Comparison of ENCODE assay signal across 8 mouse cellular contexts in the genomic region with DNA sequence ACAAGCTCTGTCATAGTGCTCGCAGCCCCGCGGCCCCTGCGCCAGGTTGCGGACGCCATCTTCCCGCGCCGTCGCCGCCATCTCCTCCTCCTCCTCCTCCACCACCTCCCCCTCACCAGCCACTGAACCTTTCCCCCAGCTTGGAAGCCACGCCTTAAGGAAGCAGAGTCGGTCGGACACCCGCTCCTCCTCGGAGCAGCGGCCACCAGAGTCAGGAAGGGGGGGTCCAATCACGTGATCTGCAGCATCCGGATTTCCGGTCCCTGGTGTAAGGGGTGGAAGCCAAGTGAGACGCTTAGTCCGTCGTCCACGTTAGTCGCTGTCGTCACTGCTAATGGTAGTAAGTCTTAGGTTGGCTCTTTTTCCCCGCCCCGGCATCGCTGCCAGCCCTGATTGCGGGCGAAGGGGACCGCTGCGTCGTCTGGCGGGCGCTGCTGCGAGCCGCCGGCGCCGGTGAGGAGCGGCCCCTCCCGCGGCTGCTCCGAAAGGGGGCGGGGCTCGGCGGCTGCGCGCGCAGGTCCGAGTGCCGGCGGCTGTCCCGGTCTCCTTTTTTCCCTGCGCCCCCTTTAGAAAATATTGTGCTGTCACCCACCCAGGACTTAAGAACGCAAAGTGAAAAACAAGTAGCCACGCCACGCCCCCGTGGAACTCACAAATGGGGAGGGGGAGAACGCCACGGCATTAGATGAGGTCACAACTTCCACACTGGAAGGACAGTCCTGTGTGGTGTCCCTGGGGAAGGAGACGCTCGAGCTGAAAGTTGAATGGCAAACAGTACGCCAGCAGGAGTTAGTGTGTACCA. TPM values are rescaled to one million over a fixed set of nuclear protein-coding genes. Genes with fewer than 3 reads are reported as not detected.
DNase-seq lines count a peak whose midpoint lies in the region; ATAC-seq and TF ChIP-seq lines count a peak whose summit lies in the region.

Rchy1 (minus strand) TSS at position 430 of the 802 bp plus-strand sequence.

- H3K4me3 ChIP-seq in hindbrain, embryonic 13.5 days, result peak within 1 kb of the TSS; percentile 80

- POLR2A ChIA-PET in Patski (lab: Charles Lee), result interaction anchor here (1.3 to 2.6 kb wide), 3 partner anchors 8 to 445 kb away, joined by 3 to 10 read pairs (median 6); partner anchors contain the start of genes Odaph and Parm1

- in situ Hi-C loops in Patski (cut with MboI; ENCODE audit: low pct_unique_long_range_greater_than_20kb), result no loop called here

- under 1% methylated on average over 65 of the region's 65 CpGs for WGBS in hindbrain, embryonic 13.5 days

- CTCF ChIA-PET in Patski (lab: Charles Lee), result interaction anchor here (0.8 to 2.1 kb wide), 7 partner anchors 9 to 445 kb away, joined by 3 to 5 read pairs (median 4); no protein-coding TSS in a partner anchor

- peak within 1 kb of the TSS; percentile 87 for H3K9ac ChIP-seq in hindbrain, embryonic 13.5 days

- no peak for DNase-seq in Patski (ENCODE audit: low read depth, low spot score)
- peak; percentile 95 for DNase-seq in cerebellum, postnatal 14 days
- peak; percentile 83 to 88 for DNase-seq in frontal cortex, postnatal 14 days (ENCODE audit: low spot score in 2 of 2)
- DNase-seq in layer of hippocampus, postnatal 25 days (ENCODE audit: extremely low spot score in 1 of 2, low spot score in 1 of 2), result peak; percentile 82 to 84
- peak; percentile 97 for DNase-seq in lung, postnatal 25 days (ENCODE audit: low spot score)
- DNase-seq in retina, embryonic 14.5 days (ENCODE audit: low spot score), result peak; percentile 92
- peak; percentile 97 for DNase-seq in thymus, postnatal 4 days

- peak within 1 kb of the TSS; percentile 99 for H3K27ac ChIP-seq in hindbrain, embryonic 13.5 days

- H3K27me3 ChIP-seq in Patski, result no peaks in the 10 kb centered on the region
- H3K27me3 ChIP-seq in hindbrain, embryonic 13.5 days, result no peaks in the 10 kb centered on the region

- peak; percentile 54 for TF ChIP-seq CTCF in Patski (IDR thresholded peaks at IDR 0.05)

- peak; percentile 64 for ATAC-seq in Patski
- peak; percentile 98 for ATAC-seq in hindbrain, embryonic 13.5 days (ENCODE audit: low FRiP score)

- H3K4me2 ChIP-seq in hindbrain, embryonic 13.5 days, result peak within 1 kb of the TSS; percentile 60

- peaks cover 24% of the 10 kb centered on the region for H3K4me1 ChIP-seq in hindbrain, embryonic 13.5 days (replicated peaks)

- H3K9me3 ChIP-seq in hindbrain, embryonic 13.5 days, result no peaks in the 10 kb centered on the region

- peaks cover under 1% of the 10 kb centered on the region; the same call in 1 of the 2 replicates for H3K36me3 ChIP-seq in hindbrain, embryonic 13.5 days

RNA-seq across cellular contexts. Expression of gene Rchy1, which starts in this region (rescaled TPM):
- polyA plus RNA-seq in Patski (2021), result 66.1 TPM
- 81.6 and 84.4 TPM in 2 replicates for polyA plus RNA-seq in hindbrain, embryonic 13.5 days (2015; fragmentation: Nextera tagmentation; extraction: Ambion mirVana)
- total RNA-seq in layer of hippocampus, postnatal 25 days (2021), result 10 to 100 TPM; 49.0 to 52.6 TPM
